Mouse (Mus musculus) spleen, postnatal 36 days (tissue): Measurements from ENCODE around the gene Tle2.

ENCODE experiments used
- DNase-seq, 2 experiments: peaks; one replicate each; pipeline ENCODE4 v3.0.0; 2022; ENCODE audit warnings: low spot score in 2 of 2, mixed read lengths in 1 of 2

Tle2 gene

DNA sequence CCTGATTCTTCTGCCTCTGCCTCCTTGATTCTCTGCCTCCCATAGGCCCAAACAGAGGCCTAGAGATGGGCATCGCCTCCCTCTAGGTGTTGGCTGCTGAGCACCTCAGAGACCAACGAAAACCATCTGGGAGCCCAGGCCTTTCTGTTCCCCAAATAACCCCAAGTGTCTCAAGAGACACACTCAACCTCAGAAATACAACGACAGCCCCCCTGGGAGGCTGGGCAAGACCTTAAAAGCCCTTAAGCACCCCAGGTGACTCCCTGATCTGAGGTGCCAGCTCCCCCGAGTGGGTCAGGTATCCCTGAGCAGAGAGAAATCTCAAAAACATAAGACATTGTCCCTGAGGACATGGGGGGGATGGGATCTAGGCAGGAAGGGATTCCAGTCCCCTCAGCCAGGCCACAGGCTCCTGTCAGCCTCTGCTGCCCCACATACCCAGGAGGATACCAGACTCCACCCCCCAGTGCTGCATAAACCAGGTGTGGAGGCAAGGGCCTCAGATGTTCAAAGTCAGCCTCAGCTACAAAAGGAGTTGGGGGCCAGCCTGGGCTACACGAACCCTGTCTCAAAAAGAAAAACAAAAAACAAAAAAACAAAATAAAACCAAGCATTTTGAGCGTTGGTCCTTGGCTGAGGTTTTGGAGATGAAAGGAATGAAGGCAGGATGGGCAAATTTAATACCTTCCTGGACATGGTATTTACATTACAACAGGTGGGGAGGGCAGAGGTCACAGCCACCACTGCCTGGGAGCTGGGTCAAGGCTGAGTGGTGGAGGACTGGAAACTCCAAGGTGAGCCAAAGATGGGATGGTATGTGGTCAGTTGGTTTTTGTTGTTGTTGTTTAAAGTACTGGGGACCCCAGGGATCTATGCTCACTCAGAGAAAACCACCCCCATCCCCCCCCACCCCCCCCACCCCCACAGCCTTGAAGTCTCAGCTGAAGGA is 20.3 kb upstream of the Tle2 start:
- DNase-seq, result peak; percentile 59 to 64

DNA sequence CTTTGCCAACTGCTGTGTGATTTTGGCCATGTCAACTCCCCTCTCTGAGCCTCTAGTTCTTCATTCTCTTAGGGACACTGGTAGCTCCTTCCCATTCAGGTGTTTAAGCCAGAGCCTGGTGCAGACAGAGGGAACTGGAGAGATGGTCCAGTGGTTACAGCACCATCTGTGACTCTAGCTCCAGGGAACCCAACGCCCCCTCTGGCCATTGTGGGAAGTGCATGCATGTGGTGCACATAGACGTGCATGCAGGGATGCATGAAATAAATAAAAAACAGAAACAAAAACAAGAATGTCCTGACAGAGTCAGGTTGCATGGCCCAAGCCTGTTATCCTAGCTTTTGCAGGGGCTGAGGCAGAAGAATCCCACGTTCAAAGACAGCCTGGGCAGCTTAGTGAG is 18.1 kb upstream of the Tle2 start:
- DNase-seq, result no peak

DNA sequence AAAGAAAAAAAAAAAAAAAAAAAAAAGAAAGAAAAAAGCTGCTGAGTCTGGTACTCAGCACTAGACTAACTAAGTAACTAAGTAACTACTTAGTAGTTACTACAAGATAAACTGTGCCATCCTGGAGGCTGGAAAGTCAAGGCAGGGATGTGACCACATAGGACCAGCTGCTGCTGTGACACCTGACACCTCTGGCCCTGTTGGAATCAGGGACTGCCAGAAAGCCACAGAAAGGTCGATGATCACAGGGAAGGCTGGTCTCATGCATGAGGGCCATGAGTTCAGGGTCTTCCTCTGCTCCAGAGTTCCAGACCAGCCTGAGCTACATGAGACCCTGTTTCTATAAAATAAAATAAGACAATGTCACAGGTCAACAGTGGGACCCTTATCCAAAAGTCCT is 16.9 kb upstream of the Tle2 start:
- DNase-seq, result no peak

GRCm38 (mm10) chr10:81559163-81559626 is 15.2 kb upstream of the Tle2 start, which contains the start of gene Aes:
TSS of gene Aes (plus strand) at chr10:81559488.
- peak; percentile 81 for DNase-seq

DNA sequence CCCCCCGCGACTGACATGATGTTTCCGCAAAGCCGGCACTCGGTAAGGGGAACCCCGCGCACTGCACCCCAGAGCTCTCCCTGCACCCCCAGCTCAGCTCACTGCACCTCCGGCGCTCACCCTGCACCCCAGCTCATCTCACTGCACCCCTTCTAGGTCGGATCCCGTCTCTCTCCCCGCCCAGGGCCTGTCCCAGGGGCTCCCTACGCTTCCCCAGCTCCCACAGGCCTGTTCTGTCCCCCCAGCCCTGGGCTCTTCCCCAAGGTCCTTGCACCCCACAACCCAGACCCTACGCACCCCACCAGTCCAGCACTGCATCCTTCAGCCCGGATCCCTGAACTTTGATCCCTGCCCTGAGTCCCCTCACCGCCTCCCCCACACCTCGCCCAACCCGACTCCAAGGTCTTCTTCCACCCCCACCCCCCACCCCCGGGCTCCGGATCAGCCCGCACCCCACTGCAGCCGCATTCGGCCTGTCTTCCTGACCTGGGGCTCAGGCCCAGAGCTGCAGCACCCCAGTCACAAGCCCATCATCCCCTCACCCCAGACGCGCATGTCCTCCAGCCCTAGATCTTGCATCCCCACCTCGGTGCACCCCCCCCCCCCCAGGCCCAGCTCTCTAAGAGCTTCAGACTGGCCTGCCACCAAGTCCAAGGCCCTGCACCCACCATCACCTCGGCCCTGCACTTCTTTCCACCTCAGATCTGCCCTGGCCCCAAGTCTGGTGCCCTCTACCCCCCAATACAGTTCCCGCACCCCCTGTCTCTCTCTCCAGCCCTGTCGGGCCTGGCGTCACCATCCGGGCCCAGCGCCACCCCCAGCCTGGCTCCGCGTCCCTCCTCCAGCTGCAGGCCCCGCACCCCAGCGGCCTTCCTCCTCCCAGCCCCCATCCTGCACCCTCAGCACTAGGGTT is 14.5 kb upstream of the Tle2 start:
- DNase-seq, result peak; percentile 62 to 66

- peak; percentile 83 for DNase-seq
Observed at GRCm38 (mm10) chr10:81560719-81561459, 13.5 kb upstream of the Tle2 start.

- no peak for DNase-seq
Observed at GRCm38 (mm10) chr10:81562411-81562810, 11.9 kb upstream of the Tle2 start.

- no peak for DNase-seq
Observed at GRCm38 (mm10) chr10:81563481-81563880, 10.9 kb upstream of the Tle2 start.

- no peak for DNase-seq
Observed at GRCm38 (mm10) chr10:81564216-81564615, 10.1 kb upstream of the Tle2 start.

DNA sequence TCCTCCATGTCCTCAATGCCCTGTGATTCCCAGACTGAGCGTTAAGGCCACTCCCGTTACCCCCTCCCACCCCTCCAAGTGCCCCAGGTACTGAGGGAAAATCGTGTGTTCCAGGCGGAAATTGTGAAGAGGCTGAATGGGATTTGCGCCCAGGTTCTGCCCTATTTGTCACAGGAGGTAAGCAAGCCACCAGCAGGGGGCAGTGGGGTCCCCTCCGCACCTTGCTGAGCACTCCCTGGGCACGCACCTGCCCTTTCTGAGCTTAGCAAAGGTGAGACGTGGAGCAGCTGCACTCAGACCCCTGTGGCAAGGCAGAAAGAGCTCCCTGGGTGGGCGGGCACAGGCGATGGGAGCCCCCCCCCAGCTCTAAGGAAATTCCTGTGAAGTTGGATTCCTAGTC is 9.6 kb upstream of the Tle2 start:
- DNase-seq, result peak in 1 of 2 experiments; percentile 56

GRCm38 (mm10) chr10:81565257-81566228 is 8.8 kb upstream of the Tle2 start:
- no peak for DNase-seq

GRCm38 (mm10) chr10:81568381-81569191 is 5.8 kb upstream of the Tle2 start:
- DNase-seq, result no peak

GRCm38 (mm10) chr10:81569507-81570237 is 4.7 kb upstream of the Tle2 start:
- DNase-seq, result no peak

GRCm38 (mm10) chr10:81570238-81570800 is 4.0 kb upstream of the Tle2 start:
- no peak for DNase-seq

DNA sequence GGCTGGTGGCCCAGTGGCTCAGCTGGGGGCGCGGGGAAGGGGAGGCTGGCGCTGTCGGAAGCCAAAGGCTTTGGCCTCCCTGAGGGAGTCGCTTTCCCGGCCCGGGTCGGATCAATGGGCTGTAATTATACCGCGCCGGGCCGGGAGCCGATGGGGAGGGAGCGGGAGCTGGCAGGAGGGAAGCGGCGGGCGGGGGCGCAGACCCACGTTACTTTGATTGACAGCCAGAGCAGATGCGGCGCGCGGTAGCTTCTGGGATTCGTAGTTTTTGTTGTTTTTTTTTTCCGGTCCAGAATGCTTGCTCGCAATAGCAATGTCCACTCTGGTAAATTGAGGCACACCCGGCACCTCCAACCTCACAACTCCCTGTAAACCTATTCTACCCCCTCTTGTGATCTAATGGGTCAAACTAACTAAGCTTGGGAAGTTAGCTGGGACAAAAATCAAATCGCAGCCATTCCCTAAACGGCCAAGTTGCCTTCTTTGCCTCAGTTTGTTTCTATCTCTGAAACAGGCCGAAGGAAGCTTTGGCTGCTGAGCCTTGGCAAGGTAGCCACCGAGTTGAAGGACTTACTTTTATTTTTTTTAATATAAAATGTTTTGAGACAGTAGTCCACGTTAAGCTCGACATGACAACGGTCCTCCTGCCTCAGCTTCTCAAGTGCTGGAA is 3.4 kb upstream of the Tle2 start:
- DNase-seq, result peak; percentile 80 to 81

DNA sequence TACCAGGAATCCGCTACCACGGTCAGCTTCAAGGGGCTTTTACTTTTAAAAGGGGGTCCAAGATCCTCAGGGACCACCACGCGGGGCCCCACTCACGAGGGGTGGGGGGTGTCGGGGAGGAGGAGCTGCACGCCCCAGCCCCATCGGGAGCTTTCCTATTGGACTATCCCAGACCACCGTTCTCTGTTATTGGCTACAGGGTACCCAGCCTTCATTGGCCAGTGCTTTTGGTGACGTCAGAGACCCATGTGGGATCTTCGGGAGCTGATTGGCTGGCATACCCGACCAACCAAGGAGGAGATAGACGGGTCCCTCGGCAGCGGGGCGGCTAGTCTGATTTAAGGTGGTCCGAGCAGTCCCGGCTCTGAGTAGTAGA is 2.9 kb upstream of the Tle2 start:
- peak; percentile 96 to 97 for DNase-seq

DNA sequence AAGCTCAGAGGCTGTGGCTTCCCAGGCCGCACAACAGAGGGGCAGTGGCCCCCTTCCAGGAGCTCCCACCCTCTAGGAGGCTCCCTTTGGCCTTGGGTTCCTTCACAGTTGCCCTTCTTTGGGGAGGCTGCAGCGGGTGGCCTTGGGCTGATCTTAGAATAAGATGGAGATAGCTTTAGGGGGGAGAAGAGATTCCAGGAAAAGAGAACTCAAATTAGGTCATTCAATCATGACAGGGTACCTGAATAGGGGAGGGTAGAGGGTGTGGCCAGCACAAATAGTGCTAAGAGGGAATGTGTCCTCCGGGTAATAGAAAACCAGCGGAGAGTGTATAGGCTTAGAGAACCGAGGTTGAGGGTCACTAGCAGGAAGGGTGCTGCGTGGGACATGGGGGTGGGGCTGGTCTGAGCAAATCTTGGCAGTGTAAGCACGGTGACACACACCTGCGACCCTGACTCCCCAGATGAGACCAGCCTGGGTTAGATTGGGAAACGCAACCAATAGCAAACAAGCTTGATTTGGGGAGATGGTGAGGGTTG is 2.2 kb upstream of the Tle2 start:
- DNase-seq, result no peak

DNA sequence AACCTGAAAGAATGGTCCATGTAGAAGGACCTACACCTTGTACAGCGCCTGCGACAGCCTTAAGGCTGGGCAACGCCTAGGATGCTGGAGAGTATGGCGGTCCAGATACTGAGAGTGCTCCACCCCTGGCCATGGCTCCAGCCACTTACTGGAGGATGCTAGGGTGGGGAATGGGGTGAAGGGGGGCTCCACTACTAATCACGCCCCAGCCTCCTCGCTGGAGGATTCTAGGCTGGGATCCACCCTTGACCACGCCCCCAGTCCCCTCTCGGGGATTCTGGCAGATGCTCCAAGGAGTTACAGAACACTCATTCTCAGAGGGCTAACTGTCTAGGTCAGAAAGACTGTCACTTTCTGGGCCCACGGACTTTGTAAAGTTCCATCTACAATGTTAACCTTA is 1.4 kb upstream of the Tle2 start:
- no peak for DNase-seq
